Mouse (Mus musculus) G1E (cell line): ENCODE results near the gene Slc24a3.

Experiments used
- CTCF ChIP-seq: IDR thresholded peaks from 2 replicates; pipeline ENCODE4 v1.5.1; 2012; ENCODE audit warnings: low read depth, low read length, inconsistent platforms, mixed read lengths
- GATA1 ChIP-seq: IDR thresholded peaks from 2 replicates; pipeline ENCODE4 v1.6.1; 2012; ENCODE audit warnings: borderline replicate concordance, low read length, inconsistent platforms, mixed read lengths
- GATA2 ChIP-seq: IDR thresholded peaks from 2 replicates; pipeline ENCODE4 v1.6.1; 2012; ENCODE audit warnings: low read depth, low read length, inconsistent platforms, borderline replicate concordance
- POLR2AphosphoS5 ChIP-seq: IDR thresholded peaks from 2 replicates; pipeline ENCODE4 v1.6.1; 2012; ENCODE audit warnings: low read depth, low read length, inconsistent platforms; ENCODE audit not compliant: insufficient replicate concordance
- TAL1 ChIP-seq: conservative IDR thresholded peaks from 2 replicates; pipeline ENCODE4 v1.6.1; 2012; ENCODE audit warnings: low read depth, low read length, inconsistent platforms, mixed read lengths

GRCm38 (mm10) chr2:145555713-145556112, 388.2 kb downstream of the Slc24a3 start:
- TF ChIP-seq TAL1 = no peak
- no peak for TF ChIP-seq CTCF
- TF ChIP-seq POLR2AphosphoS5 = no peak
- TF ChIP-seq GATA1 = no peak
- TF ChIP-seq GATA2 = no peak
